Mouse (Mus musculus) neural tube, embryonic 10.5 days (tissue): Measurements from ENCODE around the gene Plaur.
A peak's percentile ranks its signal among the peaks of the same experiment; 100 is the strongest.

Experiments
- DNase-seq: peaks from one replicate; pipeline ENCODE4 v3.0.0-alpha.2; 2017; ENCODE audit warnings: low spot score; ENCODE audit errors: extremely low spot score

Plaur gene

GRCm38 (mm10) chr7:24462388-24463319, at the start of gene Plaur:
Gene Plaur (plus strand): TSS chr7:24462484.
- DNase-seq: peak; percentile 61

- DNase-seq: no peak
Observed at GRCm38 (mm10) chr7:24413630-24414029, 48.7 kb upstream of the Plaur start.

- no peak for DNase-seq
Observed at GRCm38 (mm10) chr7:24415261-24415660, 47.0 kb upstream of the Plaur start.

- no peak for DNase-seq
Observed at GRCm38 (mm10) chr7:24419579-24419978, 42.7 kb upstream of the Plaur start.

- no peak for DNase-seq
Observed at GRCm38 (mm10) chr7:24421648-24422047, 40.6 kb upstream of the Plaur start.

- no peak for DNase-seq
Observed at GRCm38 (mm10) chr7:24422251-24422650, 40.0 kb upstream of the Plaur start.

- DNase-seq: no peak
Observed at GRCm38 (mm10) chr7:24423107-24423763, 39.0 kb upstream of the Plaur start.

- DNase-seq: no peak
Observed at GRCm38 (mm10) chr7:24423956-24424732, 38.1 kb upstream of the Plaur start.

- no peak for DNase-seq
Observed at GRCm38 (mm10) chr7:24425919-24426318, 36.4 kb upstream of the Plaur start.

- no peak for DNase-seq
Observed at GRCm38 (mm10) chr7:24427168-24427567, 35.1 kb upstream of the Plaur start.

GRCm38 (mm10) chr7:24428725-24429124, 33.6 kb upstream of the Plaur start:
- DNase-seq: no peak

GRCm38 (mm10) chr7:24429413-24430112, 32.7 kb upstream of the Plaur start:
- no peak for DNase-seq

GRCm38 (mm10) chr7:24430551-24431345, 31.5 kb upstream of the Plaur start:
- DNase-seq: no peak

GRCm38 (mm10) chr7:24431713-24432112, 30.6 kb upstream of the Plaur start:
- DNase-seq: no peak

- DNase-seq: no peak
Observed at GRCm38 (mm10) chr7:24435305-24435704, 27.0 kb upstream of the Plaur start.

GRCm38 (mm10) chr7:24437981-24438380, 24.3 kb upstream of the Plaur start:
- DNase-seq: no peak

- DNase-seq: no peak
Observed at GRCm38 (mm10) chr7:24439191-24439590, 23.1 kb upstream of the Plaur start.

- no peak for DNase-seq
Observed at GRCm38 (mm10) chr7:24439891-24440290, 22.4 kb upstream of the Plaur start.

GRCm38 (mm10) chr7:24441785-24442184, 20.5 kb upstream of the Plaur start:
- DNase-seq: peak; percentile 45

GRCm38 (mm10) chr7:24442313-24442712, 20.0 kb upstream of the Plaur start:
- no peak for DNase-seq
